Mouse (Mus musculus): ENCODE measurements at regions not wholly inside any gene's neighbourhood (a gene's known extent, or its start where the extent isn't known, plus 50 kb on each side); places are given as distances from the start of the nearest gene placed in this dataset.
A peak's percentile ranks its signal among the peaks of the same experiment; 100 is the strongest.

DNA sequence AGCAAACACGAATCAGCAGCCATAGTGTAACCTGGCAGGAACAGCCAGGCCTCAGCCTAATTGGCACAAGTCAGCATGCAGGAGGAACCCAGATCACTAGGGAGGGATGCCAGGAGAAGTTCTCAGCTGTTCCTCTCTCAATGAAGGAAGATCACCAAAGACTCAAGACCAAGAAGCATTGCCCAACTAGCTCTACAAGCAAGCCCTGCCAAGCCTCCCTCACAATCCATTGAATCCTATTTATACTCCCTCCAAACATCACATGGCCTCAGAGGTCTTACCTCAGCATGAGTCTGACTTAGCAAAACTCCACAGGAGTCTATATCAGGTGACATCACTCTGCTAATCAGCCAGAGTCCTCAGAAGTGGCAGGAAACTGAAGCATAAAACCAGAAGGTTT lies 135.1 kb downstream of the Rbm43 start:
- DNase-seq (ENCODE audit: low spot score in 2 of 2), result no peak

- no peak for DNase-seq (ENCODE audit: low spot score in 2 of 2)
These were observed 112.0 kb downstream of the Rbm43 start for GRCm38 (mm10) chr2:51822976-51823375.

DNA sequence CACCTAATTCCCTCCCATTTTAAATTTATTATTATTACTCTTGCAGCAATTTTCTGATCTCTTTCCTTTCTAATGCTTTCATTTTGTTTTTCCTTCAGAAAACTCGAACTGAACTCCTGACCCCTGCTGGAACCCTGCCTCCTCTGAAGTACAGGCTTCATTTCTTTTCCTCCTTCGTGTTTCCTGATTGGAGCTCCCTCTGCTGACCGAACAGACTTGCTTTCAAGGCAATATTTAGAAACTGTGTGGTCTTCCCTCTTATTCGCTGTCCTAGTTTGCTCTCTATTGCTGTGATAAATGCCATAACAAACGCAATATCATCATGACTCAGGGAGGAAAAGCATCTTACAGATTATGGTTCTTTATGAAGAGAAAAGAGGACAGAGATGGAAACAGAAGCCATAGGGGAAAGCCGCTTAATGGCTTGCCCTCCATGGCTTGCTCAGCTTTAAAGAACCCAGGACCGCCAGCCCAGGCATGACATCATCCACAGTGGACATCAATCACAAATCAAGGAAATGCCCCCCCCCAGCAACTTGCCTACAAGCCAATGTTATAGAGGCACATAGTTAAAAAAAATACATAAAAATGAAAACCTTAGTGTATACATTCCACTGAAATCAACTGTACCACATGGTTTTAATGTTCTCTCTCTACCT lies 104.5 kb downstream of the Rbm43 start:
- peak; percentile 9 to 13 for DNase-seq (ENCODE audit: low spot score in 2 of 2)

DNA sequence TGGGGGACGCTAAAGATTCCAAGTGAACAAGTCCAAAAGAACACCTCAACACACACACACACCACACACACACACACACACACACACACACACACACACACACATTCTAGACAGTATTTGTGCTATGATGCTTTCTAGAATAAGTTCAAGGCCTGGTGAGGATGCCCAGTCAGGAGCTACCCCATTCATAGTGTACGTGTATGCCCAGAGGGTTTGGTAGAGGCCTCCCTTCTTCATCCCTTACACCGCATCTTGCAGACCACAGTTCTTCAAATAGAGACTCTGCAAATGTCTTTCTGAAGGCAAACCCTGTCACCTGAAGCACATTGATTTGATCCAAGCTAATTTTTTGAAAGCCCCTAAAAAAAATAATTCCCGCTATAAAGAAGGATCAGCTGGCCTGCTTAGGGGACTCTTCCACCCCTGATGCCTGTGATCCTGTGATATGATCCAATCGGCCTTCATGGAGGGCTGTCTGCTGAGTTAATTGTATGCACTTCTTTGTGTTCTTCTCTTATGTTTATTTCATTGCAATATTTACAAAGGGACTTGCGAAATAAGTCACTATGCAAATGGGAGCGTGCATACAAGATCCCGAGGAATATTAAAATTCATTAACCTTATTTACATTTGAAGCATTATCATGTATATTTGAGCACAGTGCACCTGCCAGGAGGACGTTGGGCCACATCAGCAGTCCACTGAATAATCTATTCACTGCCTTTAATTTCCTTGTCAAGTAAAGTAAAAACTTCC lies 103.8 kb downstream of the Rbm43 start:
- DNase-seq (ENCODE audit: low spot score in 2 of 2), result no peak

DNA sequence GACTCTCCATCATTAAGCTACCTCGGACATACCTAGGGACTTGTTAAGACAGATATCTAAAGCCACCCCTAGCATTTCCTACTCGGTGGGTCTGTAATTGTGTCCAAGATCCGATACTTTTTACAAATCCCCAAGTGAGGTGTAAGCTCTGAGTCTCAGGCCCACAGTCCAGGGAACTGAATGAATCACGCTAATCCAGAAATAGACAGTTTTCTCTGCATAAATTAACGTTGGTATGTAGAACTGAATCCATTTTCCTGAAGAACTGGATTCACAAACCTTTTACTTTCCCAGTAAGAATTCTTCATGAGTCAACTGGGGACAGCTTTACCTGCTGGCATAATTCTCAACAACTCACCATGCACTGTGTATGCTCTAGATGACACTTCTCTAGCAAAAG lies 97.1 kb downstream of the Rbm43 start:
- no peak for DNase-seq (ENCODE audit: low spot score in 2 of 2)

GRCm38 (mm10) chr2:51840808-51841207 lies 94.2 kb downstream of the Rbm43 start:
- DNase-seq (ENCODE audit: low spot score in 2 of 2), result no peak

DNA sequence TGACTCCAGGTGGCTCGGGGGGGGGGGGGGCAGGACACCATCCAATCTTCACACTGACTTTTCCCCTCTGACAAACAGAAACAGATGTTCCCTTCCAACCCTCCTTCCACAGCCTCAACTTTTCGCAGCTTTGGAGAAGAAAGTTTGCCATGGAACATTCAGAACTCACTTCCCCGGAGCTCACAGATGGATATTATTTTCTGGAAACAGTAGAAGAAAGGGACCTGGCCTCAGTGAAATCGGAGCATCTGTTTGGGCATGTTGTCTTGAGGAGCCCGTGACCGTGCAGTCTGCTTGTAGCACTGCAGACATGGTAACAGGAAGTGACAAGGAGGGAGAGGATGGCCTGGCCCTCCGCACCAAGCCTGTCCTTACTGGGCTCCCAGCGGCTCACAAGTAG lies 90.1 kb downstream of the Rbm43 start:
- no peak for DNase-seq (ENCODE audit: low spot score in 2 of 2)

DNA sequence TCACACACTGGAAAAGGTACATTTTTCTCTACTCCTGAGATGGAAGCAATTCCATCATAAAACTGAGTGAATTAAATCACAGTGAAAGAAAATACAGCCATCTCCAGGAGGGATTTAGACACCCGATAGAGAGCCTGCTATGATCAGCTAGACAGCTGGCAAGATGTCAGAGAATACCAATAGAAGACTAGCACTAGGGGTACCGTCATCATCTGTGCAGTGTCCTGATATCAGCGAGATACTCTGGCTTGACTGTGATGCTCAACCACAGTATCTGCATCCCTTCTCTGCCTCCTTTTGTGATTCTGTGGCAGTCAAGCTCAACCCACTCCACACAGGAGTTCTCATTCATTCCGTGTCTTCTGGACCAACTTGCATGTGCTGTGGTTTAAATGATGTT lies 87.4 kb downstream of the Rbm43 start:
- no peak for DNase-seq (ENCODE audit: low spot score in 2 of 2)

DNA sequence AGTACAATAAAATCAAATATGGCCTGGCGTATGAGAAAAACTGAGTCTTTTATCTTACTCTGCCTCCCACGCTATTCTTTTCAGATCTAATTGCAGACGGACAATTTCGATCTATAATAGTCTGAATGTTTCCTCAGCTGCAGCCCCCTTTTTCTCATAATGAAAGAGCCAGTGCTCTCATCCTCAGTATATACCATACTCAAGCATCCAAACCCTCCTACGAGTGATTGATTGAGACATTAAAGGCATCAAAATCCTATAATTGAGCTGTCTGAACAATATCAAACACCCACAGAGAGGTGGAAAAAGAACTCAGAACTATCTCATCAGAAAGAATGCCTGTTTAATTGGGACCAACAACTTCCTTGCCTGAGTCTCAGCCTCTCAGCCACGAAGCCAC lies 87.0 kb downstream of the Rbm43 start:
- DNase-seq (ENCODE audit: low spot score in 2 of 2), result no peak

DNA sequence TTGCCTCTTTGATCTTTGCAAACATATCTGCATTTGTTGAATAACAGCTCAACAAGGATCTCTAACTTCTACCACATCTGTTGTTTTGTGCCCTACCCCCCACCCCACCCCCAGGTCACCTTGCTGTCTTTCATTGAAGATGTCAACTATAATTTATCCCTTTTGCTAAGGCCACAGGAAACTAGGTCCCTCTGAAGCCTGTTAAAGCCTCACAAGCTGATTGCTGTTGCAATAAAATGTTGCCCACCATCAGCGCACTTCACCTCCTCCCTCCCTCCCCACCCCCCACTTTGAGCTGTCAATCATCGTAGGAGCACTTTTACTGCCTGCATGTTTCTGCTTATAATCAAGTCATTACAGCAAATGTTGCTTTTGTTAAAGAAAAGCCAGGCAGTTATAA lies 86.5 kb downstream of the Rbm43 start:
- DNase-seq (ENCODE audit: low spot score in 2 of 2), result no peak

DNA sequence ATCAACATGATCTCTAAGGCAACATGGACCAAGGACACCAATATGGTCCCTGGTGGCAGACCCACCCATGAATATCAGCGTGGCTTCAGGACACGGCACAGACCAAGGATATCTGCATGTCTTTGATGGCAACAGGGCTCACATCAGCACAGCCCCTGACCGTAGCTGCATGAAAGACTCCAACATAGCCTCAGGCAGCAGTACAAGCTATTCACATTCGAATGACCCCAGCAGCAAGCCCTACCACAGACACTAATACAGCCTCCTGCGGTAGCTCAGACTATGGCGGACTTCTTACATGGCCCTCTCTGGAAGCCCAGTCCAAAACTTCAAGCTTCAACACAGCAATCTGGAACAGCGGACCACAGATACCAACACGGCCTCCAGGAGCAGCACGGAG lies 84.4 kb downstream of the Rbm43 start:
- no peak for DNase-seq (ENCODE audit: low spot score in 2 of 2)

DNA sequence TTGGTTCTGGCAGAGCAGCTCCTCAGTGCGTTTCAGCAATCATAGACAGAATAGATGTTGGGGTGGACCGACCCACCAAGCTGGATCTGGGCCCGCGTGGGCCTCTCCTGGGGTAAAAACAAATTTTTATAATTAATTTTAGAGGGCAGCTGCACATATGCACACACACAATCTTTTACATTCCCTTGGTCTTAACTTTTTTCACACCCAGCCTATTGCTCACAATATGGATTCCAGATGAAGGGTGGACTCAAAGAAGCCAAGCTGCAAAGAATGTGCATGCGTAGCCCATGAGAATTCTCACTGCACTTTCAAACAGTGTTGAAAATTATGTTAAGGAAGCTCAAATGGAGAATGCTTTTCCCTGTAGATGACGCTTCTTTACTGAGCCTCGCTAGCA lies 83.3 kb downstream of the Rbm43 start:
- DNase-seq (ENCODE audit: low spot score in 2 of 2), result no peak

- DNase-seq (ENCODE audit: low spot score in 2 of 2), result no peak
These were observed 77.7 kb downstream of the Rbm43 start for GRCm38 (mm10) chr2:51857226-51857625.

GRCm38 (mm10) chr2:51866045-51866444 lies 68.9 kb downstream of the Rbm43 start:
- DNase-seq (ENCODE audit: low spot score in 2 of 2), result no peak

GRCm38 (mm10) chr2:51868878-51869510 lies 66.0 kb downstream of the Rbm43 start:
- DNase-seq (ENCODE audit: low spot score in 2 of 2), result no peak

DNA sequence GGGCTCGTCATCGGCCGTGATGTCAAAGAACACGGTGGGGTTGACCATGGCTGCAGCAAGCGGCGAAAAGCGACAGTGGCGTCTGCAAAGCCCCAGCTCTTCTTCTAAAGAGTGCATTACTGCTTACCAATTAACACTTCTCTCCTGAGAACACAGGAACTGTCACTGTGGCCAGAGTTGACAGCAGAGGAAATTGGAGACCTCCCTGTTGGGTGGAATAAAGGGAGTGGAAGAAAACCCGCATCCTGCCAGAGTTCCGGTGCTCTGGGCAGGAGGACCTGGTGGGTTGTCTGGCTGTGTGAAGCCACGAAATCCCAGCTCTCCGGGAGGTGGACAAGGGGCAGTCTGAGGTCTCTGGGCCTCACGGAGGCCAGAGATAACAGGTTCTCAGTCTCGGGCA lies 63.4 kb downstream of the Rbm43 start:
- no peak for DNase-seq (ENCODE audit: low spot score in 2 of 2)
